Mouse (Mus musculus) hindbrain, embryonic 16.5 days (tissue): ENCODE results near the gene Inpp5d. TPM values are rescaled to one million over a fixed set of nuclear protein-coding genes. Genes with fewer than 3 reads are reported as not detected.

Source experiments
- ATAC-seq: fragments of 200-750 bp; cut with Nextera tagmentation; 2 replicates; pipeline ENCODE4 v1.8.0; 2017; ENCODE audit warnings: moderate TSS enrichment, moderate library complexity
- H3K27ac ChIP-seq: fragments of 300-500 bp; sonication (generic); 2 replicates; pipeline ENCODE4 v1.5.1; 2014; ENCODE audit warnings: low read depth, mild to moderate bottlenecking, control low read depth, low read length, moderate library complexity
- H3K27me3 ChIP-seq: fragments of 300-500 bp; sonication (generic); replicated peaks from 2 replicates; pipeline ENCODE4 v1.6.1; 2014; ENCODE audit warnings: low read length; ENCODE audit not compliant: control insufficient read depth, insufficient read depth
- H3K36me3 ChIP-seq: fragments of 300-500 bp; sonication (generic); 2 replicates; pipeline ENCODE4 v1.6.1; 2014; ENCODE audit warnings: mild to moderate bottlenecking, low read length, moderate library complexity, mixed read lengths; ENCODE audit not compliant: control insufficient read depth, insufficient read depth
- H3K4me1 ChIP-seq: fragments of 300-500 bp; sonication (generic); 2 replicates; pipeline ENCODE4 v1.6.1; 2014; ENCODE audit warnings: low read depth, low read length; ENCODE audit not compliant: control insufficient read depth, insufficient read depth
- H3K4me2 ChIP-seq: fragments of 300-500 bp; sonication (generic); 2 replicates; pipeline ENCODE4 v1.6.1; 2014; ENCODE audit warnings: mild to moderate bottlenecking, low read length, control low read depth, moderate library complexity
- H3K4me3 ChIP-seq: fragments of 300-500 bp; sonication (generic); 2 replicates; pipeline ENCODE4 v1.5.1; 2014; ENCODE audit warnings: mild to moderate bottlenecking, low read length, control low read depth, moderate library complexity
- H3K9ac ChIP-seq: fragments of 300-500 bp; sonication (generic); 2 replicates; pipeline ENCODE4 v1.6.1; 2014; ENCODE audit warnings: low read depth, mild to moderate bottlenecking, control low read depth, low read length, moderate library complexity
- H3K9me3 ChIP-seq: fragments of 300-500 bp; sonication (generic); 2 replicates; pipeline ENCODE4 v1.6.1; 2014; ENCODE audit warnings: mild to moderate bottlenecking, low read length, moderate library complexity; ENCODE audit not compliant: control insufficient read depth
- WGBS: fragments of 180-500 bp; shearing (Covaris S2); extraction: QIAGEN DNeasy Blood & Tissue Kit; methylation state at CpG from one replicate; pipeline ENCODE4 v1.1.7; 2014; 5-methylcytosine and 5-hydroxymethylcytosine counted together
- polyA plus RNA-seq: library from polyadenylated mRNA; unstranded; fragments of >200 nt; fragmentation: Nextera tagmentation; extraction: Ambion mirVana; gene quantifications from 2 replicates; pipeline ENCODE4 v1.2.1, GENCODE M21; 2015

The Inpp5d gene
- polyA plus RNA-seq, 1 experiment from 2014 or later, result 3.2 TPM

GRCm38 (mm10) chr1:87621146-87621857, 1.2 kb downstream of the Inpp5d start:
- Histone ChIP-seq H3K27me3 (no peaks in the 10 kb centered on the region), H3K9me3 (no peaks in the 10 kb centered on the region), H3K27ac (no peak overlapping the region), H3K4me3 (no peak overlapping the region), H3K9ac (no peak overlapping the region), H3K36me3 (no peaks in the 10 kb centered on the region), H3K4me2 (no peak overlapping the region), H3K4me1 (no peaks in the 10 kb centered on the region)
- ATAC-seq, result no peak
- 87% methylated on average over 9 of the region's 9 CpGs for WGBS

- Histone ChIP-seq H3K4me2 (no peak overlapping the region), H3K9ac (no peak overlapping the region), H3K36me3 (no peaks in the 10 kb centered on the region), H3K4me3 (no peak overlapping the region), H3K27ac (no peak overlapping the region), H3K4me1 (no peaks in the 10 kb centered on the region), H3K27me3 (no peaks in the 10 kb centered on the region), H3K9me3 (no peaks in the 10 kb centered on the region)
- WGBS, result 36% methylated on average over 3 of the region's 3 CpGs
- ATAC-seq, result peak; percentile 87
Measured at GRCm38 (mm10) chr1:87621858-87622279, 1.8 kb downstream of the Inpp5d start.

GRCm38 (mm10) chr1:87623977-87624666, 4.0 kb downstream of the Inpp5d start:
- Histone ChIP-seq H3K9ac (no peak overlapping the region), H3K4me1 (no peaks in the 10 kb centered on the region), H3K36me3 (no peaks in the 10 kb centered on the region), H3K4me2 (no peak overlapping the region), H3K27ac (no peak overlapping the region), H3K27me3 (no peaks in the 10 kb centered on the region), H3K4me3 (no peak overlapping the region), H3K9me3 (no peaks in the 10 kb centered on the region)
- no peak for ATAC-seq
- 91% methylated on average over 1 of the region's 1 CpGs for WGBS

- H3K9me3 ChIP-seq, result no peaks in the 10 kb centered on the region
- H3K9ac ChIP-seq, result no peak overlapping the region
- H3K27me3 ChIP-seq, result no peaks in the 10 kb centered on the region
- no peak for ATAC-seq
- no peak overlapping the region for H3K27ac ChIP-seq
- H3K4me1 ChIP-seq, result no peaks in the 10 kb centered on the region
- H3K4me2 ChIP-seq, result no peak overlapping the region
- H3K4me3 ChIP-seq, result no peak overlapping the region
- WGBS, result 93% methylated on average over 2 of the region's 2 CpGs
- H3K36me3 ChIP-seq, result no peaks in the 10 kb centered on the region
Measured at GRCm38 (mm10) chr1:87624826-87625225, 4.7 kb downstream of the Inpp5d start.

GRCm38 (mm10) chr1:87625254-87626025, 5.3 kb downstream of the Inpp5d start:
- no peak for ATAC-seq
- H3K27ac ChIP-seq, result no peak overlapping the region

GRCm38 (mm10) chr1:87626344-87626743, 6.2 kb downstream of the Inpp5d start:
- Histone ChIP-seq H3K27me3 (no peaks in the 10 kb centered on the region), H3K4me3 (no peak overlapping the region), H3K9me3 (no peaks in the 10 kb centered on the region), H3K27ac (no peak overlapping the region), H3K4me2 (no peak overlapping the region), H3K4me1 (no peaks in the 10 kb centered on the region), H3K36me3 (no peaks in the 10 kb centered on the region), H3K9ac (no peak overlapping the region)
- no peak for ATAC-seq
- 59% methylated on average over 2 of the region's 2 CpGs for WGBS

More at GRCm38 (mm10) chr1:87625254-87626025, 5.3 kb downstream of the Inpp5d start:
- no peak overlapping the region for H3K4me3 ChIP-seq
- H3K9ac ChIP-seq, result no peak overlapping the region
- 79% methylated on average over 6 of the region's 6 CpGs for WGBS
- no peaks in the 10 kb centered on the region for H3K4me1 ChIP-seq
- no peak overlapping the region for H3K4me2 ChIP-seq
- no peaks in the 10 kb centered on the region for H3K9me3 ChIP-seq
- H3K27me3 ChIP-seq, result no peaks in the 10 kb centered on the region
- H3K36me3 ChIP-seq, result no peaks in the 10 kb centered on the region

GRCm38 (mm10) chr1:87628085-87628484, 8.0 kb downstream of the Inpp5d start:
- H3K4me1 ChIP-seq, result no peaks in the 10 kb centered on the region
- no peak overlapping the region for H3K4me2 ChIP-seq
- H3K4me3 ChIP-seq, result no peak overlapping the region
- no peak for ATAC-seq
- H3K27me3 ChIP-seq, result no peaks in the 10 kb centered on the region
- no peak overlapping the region for H3K9ac ChIP-seq
- WGBS, result 79% methylated on average over 2 of the region's 2 CpGs
- H3K36me3 ChIP-seq, result no peaks in the 10 kb centered on the region
- H3K9me3 ChIP-seq, result no peaks in the 10 kb centered on the region
- no peak overlapping the region for H3K27ac ChIP-seq

GRCm38 (mm10) chr1:87631584-87631983, 11.5 kb downstream of the Inpp5d start:
- ATAC-seq, result no peak
- no peaks in the 10 kb centered on the region for H3K9me3 ChIP-seq

GRCm38 (mm10) chr1:87632163-87632562, 12.1 kb downstream of the Inpp5d start:
- 82% methylated on average over 6 of the region's 6 CpGs for WGBS
- ATAC-seq, result no peak
- Histone ChIP-seq H3K4me2 (no peak overlapping the region), H3K9ac (no peak overlapping the region), H3K36me3 (no peaks in the 10 kb centered on the region), H3K4me3 (no peak overlapping the region), H3K27me3 (no peaks in the 10 kb centered on the region), H3K4me1 (no peaks in the 10 kb centered on the region), H3K27ac (no peak overlapping the region), H3K9me3 (no peaks in the 10 kb centered on the region)

More at GRCm38 (mm10) chr1:87631584-87631983, 11.5 kb downstream of the Inpp5d start:
- 91% methylated on average over 10 of the region's 10 CpGs for WGBS
- H3K27ac ChIP-seq, result no peak overlapping the region
- no peak overlapping the region for H3K9ac ChIP-seq
- H3K27me3 ChIP-seq, result no peaks in the 10 kb centered on the region
- no peaks in the 10 kb centered on the region for H3K36me3 ChIP-seq
- H3K4me1 ChIP-seq, result no peaks in the 10 kb centered on the region
- no peak overlapping the region for H3K4me2 ChIP-seq
- H3K4me3 ChIP-seq, result no peak overlapping the region
